Mouse (Mus musculus) layer of hippocampus, adult 9-10 months (tissue): ENCODE data around the gene Rasgef1c.

Experiments used
- DNase-seq: peaks from one replicate; pipeline ENCODE4 v3.0.0; 2022; ENCODE audit warnings: low spot score

The Rasgef1c gene

GRCm38 (mm10) chr11:50024833-50025720, 123.4 kb downstream of the Rasgef1c start, which contains the start of gene Rnf130:
Gene Rnf130, plus strand, starts transcription at chr11:50025346.
- peak; percentile 90 for DNase-seq

GRCm38 (mm10) chr11:50025721-50026520, 124.3 kb downstream of the Rasgef1c start:
- DNase-seq = no peak

GRCm38 (mm10) chr11:50026521-50027090, 125.0 kb downstream of the Rasgef1c start:
- DNase-seq = no peak

GRCm38 (mm10) chr11:50028416-50028815, 126.8 kb downstream of the Rasgef1c start:
- DNase-seq = no peak
